Mouse (Mus musculus): Measurements from ENCODE around the gene Cep131. TPM values are rescaled to one million over a fixed set of nuclear protein-coding genes. Genes with fewer than 3 reads are reported as not detected.
A peak's percentile ranks its signal among the peaks of the same experiment; 100 is the strongest.

Cep131 gene
- 10 to 100 TPM; 52.2 to 87.4 TPM for total RNA-seq (2021)
- long read RNA-seq, experiment 1, transcript Cep131-201 (26 exons, 3,578 nt) = major isoform, 41 of 117 reads
- long read RNA-seq, experiment 1, partial matches to known transcripts = 57 of 117 reads
- long read RNA-seq, experiment 1, other reads (novel, unspliced or antisense) = 19 of 117 reads
- long read RNA-seq, experiment 2, transcript Cep131-201 (26 exons, 3,578 nt) = major isoform, 19 of 53 reads
- long read RNA-seq, experiment 2, partial matches to known transcripts = 22 of 53 reads
- long read RNA-seq, experiment 2, other reads (novel, unspliced or antisense) = 11 of 53 reads

DNA sequence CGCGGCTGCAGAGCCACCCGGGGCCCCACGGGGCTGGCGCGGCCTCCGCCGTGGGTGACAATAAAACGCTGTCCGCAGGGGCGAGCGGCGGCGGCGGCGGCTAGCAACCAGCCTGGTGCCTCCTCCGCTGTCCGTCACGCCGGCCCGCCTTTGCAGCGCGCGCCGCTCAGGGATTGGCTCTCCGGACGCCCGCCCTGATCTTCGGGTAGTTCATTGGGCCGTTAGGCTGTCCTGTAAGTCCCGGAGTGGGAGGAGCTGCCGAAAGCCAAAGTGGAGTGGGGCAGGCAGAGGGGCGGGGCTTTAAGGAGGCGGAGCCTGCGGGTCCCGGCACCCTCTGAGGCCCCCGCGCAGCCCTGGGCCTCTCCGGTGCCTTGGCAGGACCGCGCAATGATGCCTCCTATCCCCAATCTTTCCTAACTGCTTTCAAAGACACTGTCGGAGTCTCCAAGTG, at the start of gene Cep131:
TSS of gene Cep131 (minus strand) at position 126 of the 451 bp plus-strand sequence.
- peak; percentile 99 for DNase-seq

DNA sequence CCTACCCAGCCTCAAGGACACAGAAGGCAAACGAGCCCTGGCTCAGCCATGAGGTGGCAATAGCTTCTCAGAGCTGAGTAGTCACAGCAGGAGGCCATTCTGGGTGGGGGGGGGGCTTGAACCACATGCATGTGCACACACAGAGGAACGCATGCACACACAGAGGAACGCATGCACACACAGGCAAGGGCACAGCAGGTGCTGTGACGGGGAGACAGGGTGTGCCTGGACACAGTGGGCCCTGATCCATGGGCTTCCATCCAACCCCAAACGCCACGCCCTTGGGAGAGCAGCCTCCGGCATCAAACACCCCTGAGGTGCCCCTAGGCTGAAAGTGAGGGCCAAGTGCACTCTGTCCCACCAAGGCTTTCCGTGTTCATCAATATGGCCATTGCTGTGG, 49.6 kb upstream of the Cep131 start:
- no peak for DNase-seq

DNA sequence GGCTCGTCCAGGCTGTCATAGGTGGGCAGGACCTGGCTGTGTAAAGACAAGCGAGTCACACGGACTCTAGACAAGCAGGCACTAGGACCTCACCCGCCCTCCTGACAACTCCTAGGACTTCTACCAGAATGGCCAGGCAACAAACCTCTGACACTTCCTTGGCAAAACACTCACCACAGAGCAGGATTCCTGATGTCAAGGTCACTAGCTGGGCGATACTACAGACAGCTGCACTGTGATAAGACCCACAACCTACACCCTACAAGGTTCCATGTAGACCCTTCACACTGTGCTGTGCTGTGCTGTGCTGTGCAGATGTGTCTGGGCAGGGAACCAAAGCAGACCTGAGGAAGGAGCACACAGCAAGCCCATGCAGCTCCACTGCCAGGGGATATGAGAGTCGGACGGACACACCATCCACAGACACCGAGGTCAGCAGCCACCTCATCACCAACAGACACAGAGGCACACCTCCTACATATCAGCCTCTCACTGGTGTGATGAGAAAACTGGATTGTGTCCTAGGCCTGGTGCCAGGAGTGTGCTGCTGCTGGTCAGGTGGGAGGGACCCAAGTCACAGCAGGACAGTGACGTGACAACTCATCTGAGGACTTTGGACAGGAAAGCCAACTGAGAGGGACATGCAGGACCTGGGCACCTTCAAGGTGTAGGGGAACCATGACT, 48.4 kb upstream of the Cep131 start:
- DNase-seq = peak; percentile 30

DNA sequence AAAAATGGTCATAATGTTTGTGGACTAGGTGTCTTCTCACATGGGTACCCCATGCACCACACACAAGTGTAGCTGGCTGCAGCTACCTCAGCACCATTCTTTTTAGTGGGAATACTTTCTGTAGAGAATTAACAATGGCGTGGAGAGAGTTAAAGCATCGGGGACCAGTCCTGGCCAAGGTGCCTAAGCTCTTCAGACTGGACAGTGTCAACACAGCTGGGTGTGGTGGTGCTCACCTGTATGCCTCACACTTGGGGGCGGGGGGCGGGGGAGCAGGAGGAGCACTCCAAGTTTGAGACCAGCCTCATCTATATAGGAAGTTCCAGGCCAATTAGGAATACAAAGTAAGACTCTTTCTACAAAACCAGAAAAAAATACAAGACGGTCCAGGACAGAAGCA, 47.5 kb upstream of the Cep131 start:
- DNase-seq = no peak

DNA sequence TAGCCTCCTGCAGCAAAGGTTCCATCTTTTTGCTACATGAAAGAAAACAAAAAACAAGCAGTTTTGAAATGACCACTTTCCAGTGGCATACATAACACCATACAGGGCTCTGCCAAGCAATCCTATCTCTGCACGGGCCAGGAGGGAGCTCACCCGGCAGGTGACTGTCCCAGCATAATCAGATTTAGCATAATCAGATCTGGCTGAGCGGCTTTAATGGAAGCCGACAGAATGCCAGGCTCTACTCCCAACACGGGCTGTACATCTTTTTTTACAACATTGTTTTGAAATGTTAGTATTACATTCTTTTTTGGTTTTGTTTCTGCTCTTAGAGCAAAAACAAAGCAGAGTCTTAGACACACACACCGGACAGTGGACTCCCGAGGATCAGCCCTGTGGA, 42.7 kb upstream of the Cep131 start:
- no peak for DNase-seq

DNA sequence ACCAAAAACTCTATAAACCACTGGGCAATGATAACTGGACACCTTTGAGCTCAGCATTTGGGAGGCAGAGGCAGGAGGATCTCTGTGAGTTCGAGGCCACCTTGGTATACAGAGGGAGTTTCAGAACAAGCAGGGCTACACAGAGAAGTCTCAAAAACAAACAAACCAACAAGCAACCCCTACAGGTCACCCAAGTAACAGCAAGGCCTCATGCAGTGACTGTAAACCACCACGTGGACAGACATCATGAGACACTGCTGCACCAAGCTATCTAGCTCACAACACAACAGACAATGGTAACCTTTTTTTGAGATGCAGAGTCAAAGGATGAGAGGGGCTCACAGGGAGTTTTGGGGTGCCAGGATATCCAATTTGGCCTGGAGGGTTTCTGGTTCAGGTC, 40.2 kb upstream of the Cep131 start:
- DNase-seq = no peak

DNA sequence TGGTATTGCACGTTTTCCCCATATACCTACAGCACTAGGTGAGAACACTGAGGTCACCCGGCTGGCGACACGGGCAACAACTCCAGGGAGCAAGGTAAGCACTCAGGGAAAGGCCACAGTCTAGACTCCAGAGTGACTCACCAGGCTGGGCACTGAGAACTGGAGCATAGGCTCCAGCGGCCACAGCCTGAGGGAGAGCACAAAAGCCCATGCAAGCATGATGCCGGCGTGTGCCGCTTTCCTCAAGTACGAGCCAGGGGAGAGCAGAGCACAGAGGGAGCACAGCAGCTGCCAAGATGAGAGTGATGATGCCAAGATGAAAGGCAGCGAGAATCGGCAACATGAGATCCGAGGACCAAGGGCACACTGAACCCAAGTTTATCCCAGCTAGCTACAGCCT, 35.5 kb upstream of the Cep131 start:
- peak; percentile 45 for DNase-seq

DNA sequence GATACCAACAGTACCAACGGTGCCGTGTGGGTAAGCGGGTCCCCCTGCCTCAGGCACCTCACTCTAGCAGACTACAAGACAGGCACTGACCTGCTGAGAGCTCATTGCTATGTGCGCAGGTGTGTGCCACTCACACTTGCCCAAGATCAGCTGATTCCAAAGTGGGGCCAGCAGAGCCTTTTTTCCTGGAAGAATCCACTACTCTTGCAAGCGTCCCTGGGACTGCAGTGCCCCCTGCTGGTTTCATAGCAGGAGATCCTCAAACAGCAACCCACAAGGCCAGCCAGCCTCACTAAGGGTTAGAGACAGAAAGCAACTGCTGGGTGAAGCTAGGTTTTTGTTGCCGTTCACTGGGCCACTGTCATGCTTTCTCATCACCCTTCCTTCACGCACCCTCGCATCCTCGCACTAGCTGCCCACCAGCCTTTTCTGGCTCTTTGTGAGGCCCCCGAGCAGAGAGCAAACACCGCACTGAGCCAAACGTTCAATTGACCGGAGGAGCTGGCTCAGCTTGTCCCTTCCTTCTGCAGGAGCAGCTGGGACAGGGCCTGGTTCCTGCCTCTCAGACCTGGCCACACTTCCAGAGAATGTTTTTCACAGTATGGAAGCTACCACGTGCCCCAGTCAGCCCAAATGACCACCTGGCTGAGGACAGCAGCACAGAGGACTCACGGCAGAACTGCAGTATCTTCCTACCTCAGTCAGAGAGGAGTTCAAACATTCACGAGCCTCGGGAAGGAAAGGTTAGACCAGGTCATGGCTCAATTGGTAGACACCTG, 34.2 kb upstream of the Cep131 start:
- peak; percentile 84 for DNase-seq

DNA sequence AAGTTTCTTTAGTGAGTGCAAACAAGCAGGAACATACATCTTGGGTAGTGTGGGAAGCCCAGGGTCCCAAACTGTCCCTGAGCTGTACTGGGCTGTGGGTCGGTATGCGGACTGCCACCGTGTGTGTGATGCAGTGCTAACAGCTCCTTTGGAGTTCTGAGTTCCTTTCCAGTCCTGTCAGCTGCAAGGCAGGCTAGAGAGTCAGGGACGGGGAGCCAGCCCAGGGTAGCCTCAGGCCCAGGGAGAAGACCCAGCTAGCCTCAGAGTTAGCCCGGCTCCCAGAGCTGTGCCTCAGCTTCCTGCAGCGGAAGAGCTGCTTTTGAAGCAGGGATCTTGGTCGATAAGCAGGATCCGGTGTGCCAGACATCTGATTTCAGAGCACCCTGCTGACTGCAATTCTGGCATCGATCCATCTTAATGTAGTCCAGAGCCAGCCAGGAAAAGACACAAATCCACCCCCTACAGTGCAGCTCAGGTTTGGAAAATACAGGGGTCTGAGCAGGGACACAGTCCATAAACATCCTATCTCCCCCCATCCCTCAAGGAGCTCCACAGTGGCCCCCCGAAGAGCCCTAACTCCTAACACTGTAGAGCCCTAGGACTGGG, 33.4 kb upstream of the Cep131 start:
- DNase-seq = no peak

DNA sequence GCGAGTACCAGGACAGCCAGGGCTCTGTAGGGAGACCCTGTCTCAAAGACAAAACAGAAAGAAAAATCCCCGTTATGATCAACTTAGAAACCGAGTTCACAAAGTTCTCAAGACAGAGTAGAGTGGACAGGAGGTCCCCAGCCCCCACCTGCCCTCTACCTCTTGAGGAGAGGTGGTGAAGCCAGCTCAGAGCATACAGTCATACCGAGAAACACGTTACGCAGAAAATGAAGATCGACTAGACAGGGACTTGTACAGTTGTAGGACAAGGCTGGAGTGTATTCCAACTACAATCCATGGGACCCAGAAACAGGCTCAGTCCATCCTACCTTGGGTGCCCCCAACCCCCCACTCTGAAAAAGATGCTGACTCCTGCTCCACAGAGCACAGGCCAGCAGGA, 32.5 kb upstream of the Cep131 start:
- no peak for DNase-seq

DNA sequence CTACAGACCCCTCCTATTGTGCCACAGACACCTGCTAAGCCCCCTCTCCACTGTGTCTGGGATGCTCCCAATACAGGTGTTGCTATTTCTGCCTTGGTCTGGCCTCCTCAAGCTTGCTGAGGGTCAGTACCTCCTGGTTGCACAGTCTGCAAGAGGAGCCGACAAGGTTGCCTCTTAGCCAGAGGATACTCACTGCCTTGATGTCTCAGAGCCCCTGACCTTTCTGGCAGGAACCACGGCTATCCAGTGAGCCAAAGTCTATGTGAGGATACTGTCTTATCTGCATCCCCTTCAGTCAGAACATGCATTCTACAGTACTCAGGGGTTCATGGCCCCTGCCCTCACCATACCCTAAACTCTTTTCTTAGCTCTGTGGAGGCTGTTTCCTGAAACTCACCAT, 31.0 kb upstream of the Cep131 start:
- DNase-seq = no peak

DNA sequence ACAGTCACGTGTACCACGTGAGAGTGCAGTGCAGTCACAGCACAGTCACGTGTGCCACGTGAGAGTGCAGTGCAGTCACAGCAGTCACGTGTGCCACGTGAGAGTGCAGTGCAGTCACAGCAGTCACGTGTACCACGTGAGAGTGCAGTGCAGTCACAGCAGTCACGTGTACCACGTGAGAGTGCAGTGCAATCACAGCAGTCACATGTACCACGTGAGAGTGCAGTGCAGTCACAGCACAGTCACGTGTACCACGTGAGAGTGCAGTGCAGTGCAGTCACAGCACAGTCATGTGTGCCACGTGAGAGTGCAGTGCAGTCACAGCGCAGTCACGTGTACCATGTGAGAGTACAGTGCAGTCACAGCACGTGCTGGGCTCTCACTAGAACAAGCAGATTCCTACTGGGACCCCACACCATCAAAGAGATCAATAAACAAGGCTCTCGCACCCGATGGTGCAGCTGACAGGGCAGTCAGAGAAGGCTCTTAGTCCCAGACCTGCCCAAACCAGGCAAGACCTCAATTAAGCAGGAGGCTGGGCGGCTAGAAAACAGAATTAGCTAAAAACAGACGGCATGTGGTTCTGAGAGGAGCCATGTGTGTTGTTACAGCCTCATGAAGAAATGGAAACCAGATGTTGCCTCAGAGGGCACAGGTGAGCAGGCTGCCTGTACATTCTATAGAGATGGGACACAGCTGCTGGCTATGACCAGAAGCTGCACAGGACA, 28.0 kb upstream of the Cep131 start:
- DNase-seq = no peak

DNA sequence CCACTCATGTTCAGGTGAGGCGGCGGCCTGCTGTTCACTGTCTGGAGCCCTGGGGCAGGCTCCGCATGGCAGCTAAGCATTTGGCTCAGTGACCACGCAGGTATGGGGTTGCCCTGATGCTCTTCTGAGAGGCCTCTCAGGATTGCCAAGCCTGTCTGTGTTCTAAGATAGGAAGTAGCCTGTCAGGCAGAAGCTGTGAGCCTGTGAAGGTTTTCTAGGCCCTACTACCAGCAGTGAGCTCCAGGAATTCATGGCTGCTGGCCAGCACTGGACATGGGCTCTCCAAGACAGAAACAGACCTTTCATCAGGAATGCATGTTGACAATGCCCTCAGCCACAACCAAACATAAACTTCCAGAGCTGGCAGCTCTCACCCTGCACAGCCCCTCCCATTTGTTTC, 25.5 kb upstream of the Cep131 start:
- DNase-seq = no peak

DNA sequence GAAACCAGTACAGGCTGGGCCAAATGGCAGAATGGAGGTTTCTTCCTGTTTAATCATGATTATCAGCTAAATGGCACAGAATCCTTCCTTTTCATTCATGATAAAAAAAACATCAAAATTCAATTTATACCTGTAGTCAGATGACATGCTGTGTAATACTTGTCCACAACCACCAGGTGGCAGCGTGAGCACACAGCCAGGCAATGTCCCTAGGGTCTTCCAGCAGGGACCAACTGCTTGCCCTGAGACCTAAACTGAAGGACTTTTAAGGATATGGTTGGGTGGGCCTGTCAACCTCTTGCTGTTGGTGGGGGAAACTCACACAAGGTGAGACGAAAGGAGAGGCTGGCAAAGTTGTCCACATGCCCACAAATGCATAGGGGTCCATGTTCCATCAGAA, 24.4 kb upstream of the Cep131 start:
- DNase-seq = peak; percentile 70

DNA sequence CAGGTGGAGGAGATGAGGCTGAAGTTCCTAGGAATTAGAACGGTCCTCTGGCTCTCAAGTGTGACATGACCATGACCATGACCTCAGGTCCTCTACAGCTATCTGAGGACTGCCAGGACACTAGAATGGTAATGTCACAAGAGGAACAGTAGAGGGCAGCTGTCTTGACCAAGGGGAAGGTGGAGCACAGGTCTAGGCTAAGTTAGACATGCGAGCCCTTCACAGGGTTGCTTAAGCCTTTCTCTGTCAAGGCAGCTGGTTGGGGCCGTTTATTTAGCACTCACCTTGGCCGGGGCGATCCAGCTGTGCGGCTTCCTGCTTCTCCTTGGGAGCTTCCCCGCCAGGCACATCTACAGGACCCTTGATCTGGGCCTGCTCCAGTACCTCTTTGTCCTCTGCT, 23.9 kb upstream of the Cep131 start:
- DNase-seq = no peak

DNA sequence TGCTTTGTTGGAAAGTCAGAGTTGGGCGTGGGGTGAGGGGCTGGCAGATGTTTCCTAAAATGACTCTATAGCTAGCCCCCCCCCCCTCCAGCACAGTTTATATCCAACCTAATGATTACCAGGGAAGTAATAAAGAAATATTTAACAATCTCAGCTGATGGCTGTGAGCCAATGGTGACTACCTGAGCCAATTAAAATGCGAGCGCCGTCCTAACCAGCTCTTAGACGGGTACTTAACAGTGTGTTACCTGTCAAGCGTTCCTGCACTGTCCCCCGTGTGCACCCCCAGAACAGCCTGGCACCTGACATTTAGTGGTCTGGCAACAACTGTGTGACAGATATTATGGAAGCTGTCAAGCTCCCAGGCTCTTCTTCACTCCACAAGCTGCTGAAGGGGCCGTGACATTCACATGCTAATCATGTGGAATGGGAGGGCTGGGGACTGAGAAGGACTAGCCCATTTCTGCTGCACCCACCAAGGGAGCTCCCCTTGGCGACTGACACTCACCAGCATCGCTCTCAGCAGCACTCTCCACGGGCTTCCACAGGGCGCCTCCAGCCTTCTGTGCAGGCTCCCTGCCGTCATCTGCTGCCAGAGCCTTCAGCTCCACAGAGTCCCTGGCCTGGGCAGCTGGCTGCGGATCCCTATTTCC, 23.1 kb upstream of the Cep131 start:
- no peak for DNase-seq

DNA sequence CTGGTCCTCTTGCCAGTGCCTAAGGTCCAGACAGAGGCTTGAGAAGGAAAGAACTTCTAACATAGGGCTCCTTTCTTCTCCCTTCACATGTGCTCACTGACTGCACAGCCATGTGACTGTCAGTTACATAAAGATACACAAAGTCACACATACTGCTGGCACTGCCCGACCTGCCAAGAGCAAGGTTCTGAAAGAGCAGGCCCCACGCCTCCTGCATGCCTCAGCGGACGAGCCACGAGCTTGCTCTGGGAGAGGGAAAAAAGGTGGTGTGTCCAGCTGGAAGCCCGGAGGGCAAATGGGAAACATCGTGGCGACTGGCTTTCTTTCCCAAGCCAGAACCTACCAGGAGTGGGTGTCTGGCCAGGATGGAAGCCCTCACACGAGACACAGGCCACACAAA, 21.2 kb upstream of the Cep131 start:
- no peak for DNase-seq

DNA sequence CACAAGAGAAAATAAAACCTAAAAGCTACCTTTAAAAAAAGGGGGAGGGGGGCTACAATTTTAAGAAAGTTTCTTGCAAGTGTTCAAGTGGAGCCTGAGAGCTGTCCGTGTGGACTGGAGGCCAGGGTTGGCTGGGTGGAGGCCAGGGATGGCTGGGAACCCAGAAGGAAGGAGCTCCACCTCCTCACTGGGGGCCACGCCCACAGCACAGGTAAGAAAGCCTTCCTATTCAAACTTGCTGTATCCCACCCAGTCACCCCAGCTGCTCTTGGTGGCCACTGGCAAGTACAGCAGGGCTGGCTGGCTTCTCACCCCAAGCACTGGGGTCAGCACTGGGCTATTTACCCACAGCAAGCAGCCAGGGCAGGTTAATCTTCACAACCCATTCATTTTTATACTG, 20.4 kb upstream of the Cep131 start:
- no peak for DNase-seq

DNA sequence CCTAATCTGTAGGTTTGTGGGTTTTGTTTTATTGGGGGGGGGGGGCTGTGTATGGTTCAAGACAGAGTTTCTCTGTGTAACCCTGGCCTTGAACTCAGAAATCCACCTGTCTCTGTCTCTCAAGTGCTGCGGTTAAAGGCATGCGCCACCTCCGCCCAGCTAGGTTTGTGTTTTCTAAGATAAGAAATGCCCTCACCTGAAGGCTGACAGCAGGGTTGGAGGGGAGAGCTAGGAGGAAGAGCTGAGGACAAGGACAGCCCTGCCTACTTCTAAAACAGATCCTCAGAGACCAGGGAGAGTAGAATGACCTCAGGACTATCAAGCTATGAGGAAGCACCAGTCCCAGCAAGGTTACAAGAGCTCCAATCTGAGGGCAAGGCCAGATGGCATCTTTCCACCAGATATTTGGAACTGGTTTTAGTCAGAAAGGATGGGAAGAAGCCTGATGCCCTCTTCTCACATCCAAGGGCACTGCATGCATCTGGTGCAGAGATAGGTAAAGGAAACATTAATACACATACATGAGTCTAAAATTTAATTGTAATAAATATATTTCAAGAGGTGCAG, 16.9 kb upstream of the Cep131 start:
- DNase-seq = peak; percentile 45

DNA sequence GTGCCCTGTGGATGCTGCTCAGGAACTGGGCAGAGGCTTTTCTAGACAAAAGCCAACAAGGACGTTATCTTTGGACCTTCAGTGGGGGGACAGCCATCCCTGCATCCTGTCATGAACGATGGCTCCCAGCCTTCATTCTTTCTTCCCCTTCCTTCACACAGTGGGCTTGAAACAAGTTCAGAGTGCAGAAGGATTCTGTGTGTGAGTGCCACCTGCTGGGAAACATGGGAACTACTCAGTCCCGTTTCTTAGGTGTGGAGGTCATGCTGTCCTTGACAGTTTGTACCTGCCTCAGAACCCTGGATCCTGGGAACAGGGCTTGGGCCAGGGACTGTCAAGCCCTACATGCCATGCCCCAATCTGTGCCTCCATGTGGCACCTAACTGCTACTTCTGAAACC, 14.4 kb upstream of the Cep131 start:
- peak; percentile 75 for DNase-seq
